Mouse (Mus musculus) neural tube, embryonic 11.5 days (tissue): Measurements from ENCODE around the gene Lpcat1. TPM values are rescaled to one million over a fixed set of nuclear protein-coding genes. Genes with fewer than 3 reads are reported as not detected.

ENCODE experiments used
- ATAC-seq: fragments of 200-750 bp; cut with Nextera tagmentation; 2 replicates; pipeline ENCODE4 v1.8.0; 2017; ENCODE audit warnings: moderate number of reproducible peaks, mild to moderate bottlenecking, moderate TSS enrichment, moderate library complexity; ENCODE audit not compliant: insufficient read depth, low FRiP score, low TSS enrichment
- DNase-seq: peaks from one replicate; pipeline ENCODE4 v3.0.0-alpha.2; 2015; ENCODE audit warnings: low spot score
- H3K27ac ChIP-seq: fragments of 300-500 bp; sonication (generic); 2 replicates; pipeline ENCODE4 v1.5.1; 2014; ENCODE audit warnings: low read depth, mild to moderate bottlenecking, low read length
- H3K27me3 ChIP-seq: fragments of 300-500 bp; sonication (generic); 2 replicates; pipeline ENCODE4 v1.6.1; 2014; ENCODE audit warnings: mild to moderate bottlenecking, low read length, mixed read lengths; ENCODE audit not compliant: control insufficient read depth, insufficient read depth
- H3K36me3 ChIP-seq: fragments of 300-500 bp; sonication (generic); 2 replicates; pipeline ENCODE4 v1.6.1; 2014; ENCODE audit warnings: mild to moderate bottlenecking, low read length, moderate library complexity, mixed read lengths; ENCODE audit not compliant: control insufficient read depth, insufficient read depth
- H3K4me1 ChIP-seq: fragments of 300-500 bp; sonication (generic); 2 replicates; pipeline ENCODE4 v1.6.1; 2014; ENCODE audit warnings: low read length, mixed read lengths; ENCODE audit not compliant: control insufficient read depth, insufficient read depth
- H3K4me2 ChIP-seq: fragments of 300-500 bp; sonication (generic); 2 replicates; pipeline ENCODE4 v1.6.1; 2014; ENCODE audit warnings: low read depth, mild to moderate bottlenecking, moderate library complexity
- H3K4me3 ChIP-seq: fragments of 300-500 bp; sonication (generic); 2 replicates; pipeline ENCODE4 v1.5.1; 2014; ENCODE audit warnings: low read depth, low read length
- H3K9ac ChIP-seq: fragments of 300-500 bp; sonication (generic); 2 replicates; pipeline ENCODE4 v1.6.1; 2014; ENCODE audit warnings: mild to moderate bottlenecking, low read length
- H3K9me3 ChIP-seq: fragments of 300-500 bp; sonication (generic); 2 replicates; pipeline ENCODE4 v1.6.1; 2016; ENCODE audit warnings: low read length; ENCODE audit not compliant: control insufficient read depth
- WGBS: fragments of 180-500 bp; shearing (Covaris S2); extraction: QIAGEN DNeasy Blood & Tissue Kit; methylation state at CpG from one replicate; pipeline ENCODE4 v1.1.7; 2014; 5-methylcytosine and 5-hydroxymethylcytosine counted together
- polyA plus RNA-seq: library from polyadenylated mRNA; unstranded; fragments of >200 nt; fragmentation: Nextera tagmentation; extraction: Ambion mirVana; gene quantifications from 2 replicates; pipeline ENCODE4 v1.2.1, GENCODE M21; 2014

The Lpcat1 gene
- polyA plus RNA-seq, 1 experiment from 2014 or later, result 49.8 TPM

DNA sequence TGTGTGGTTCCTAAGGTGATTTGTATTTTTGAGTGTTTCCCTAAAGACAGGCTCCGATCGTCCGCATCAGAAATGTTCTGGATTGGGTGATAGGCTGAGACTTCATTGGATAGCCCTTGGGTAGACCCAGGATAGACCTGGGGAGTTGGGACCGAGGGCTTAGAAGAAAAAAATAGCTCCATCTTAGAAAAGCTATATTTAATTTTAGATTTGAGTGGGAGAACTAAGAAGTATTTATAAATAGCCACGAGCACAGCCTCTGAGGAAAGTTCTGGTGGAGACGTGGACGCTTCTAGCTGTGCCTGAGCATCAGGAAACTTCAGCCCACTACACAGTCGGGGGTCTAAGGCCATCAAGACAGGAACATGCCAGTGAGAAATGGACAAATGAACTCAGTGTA is 9.8 kb downstream of the Lpcat1 start:
- DNase-seq (no peak), ATAC-seq (no peak)
- H3K9ac ChIP-seq, result no peak overlapping the region
- H3K27ac ChIP-seq, result no peak overlapping the region
- 89% methylated on average over 8 of the region's 8 CpGs for WGBS
- H3K9me3 ChIP-seq, result no peaks in the 10 kb centered on the region
- H3K4me3 ChIP-seq, result no peak overlapping the region
- H3K4me2 ChIP-seq, result no peak overlapping the region
- no peaks in the 10 kb centered on the region for H3K4me1 ChIP-seq
- no peaks in the 10 kb centered on the region for H3K36me3 ChIP-seq
- H3K27me3 ChIP-seq, result no peaks in the 10 kb centered on the region

DNA sequence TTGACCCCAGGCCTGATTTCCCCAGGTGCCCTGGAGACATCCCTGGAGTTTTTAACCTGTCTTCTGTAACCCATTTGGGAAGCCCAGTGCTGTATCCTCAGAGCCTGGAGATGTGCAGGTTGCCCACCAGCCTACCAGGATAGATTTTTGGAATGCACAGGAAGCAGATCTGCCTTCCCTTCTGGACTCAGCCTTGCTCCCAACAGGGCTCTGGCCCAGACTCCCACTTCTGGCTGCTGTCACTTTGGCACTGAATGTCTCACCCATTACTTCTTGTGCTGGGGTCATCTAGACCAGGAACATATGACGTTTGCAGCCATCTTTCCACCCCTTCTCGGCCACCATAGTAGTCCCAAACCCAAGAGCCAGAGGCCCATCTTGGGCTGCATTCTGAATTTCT is 10.8 kb downstream of the Lpcat1 start:
- Histone ChIP-seq H3K4me1 (no peaks in the 10 kb centered on the region), H3K27me3 (no peaks in the 10 kb centered on the region), H3K36me3 (no peaks in the 10 kb centered on the region), H3K9me3 (no peaks in the 10 kb centered on the region), H3K4me2 (no peak overlapping the region), H3K4me3 (no peak overlapping the region), H3K9ac (no peak overlapping the region), H3K27ac (no peak overlapping the region)
- ATAC-seq (no peak), DNase-seq (no peak)
- 86% methylated on average over 2 of the region's 2 CpGs for WGBS

- no peaks in the 10 kb centered on the region for H3K9me3 ChIP-seq
- DNase-seq (no peak), ATAC-seq (no peak)
- H3K9ac ChIP-seq, result no peak overlapping the region
- no peak overlapping the region for H3K4me3 ChIP-seq
- H3K27me3 ChIP-seq, result no peaks in the 10 kb centered on the region
- H3K27ac ChIP-seq, result no peak overlapping the region
- H3K4me1 ChIP-seq, result no peaks in the 10 kb centered on the region
- H3K36me3 ChIP-seq, result no peaks in the 10 kb centered on the region
- WGBS, result 90% methylated on average over 7 of the region's 7 CpGs
- no peak overlapping the region for H3K4me2 ChIP-seq
Observed at GRCm38 (mm10) chr13:73482476-73482875, 15.5 kb downstream of the Lpcat1 start.

GRCm38 (mm10) chr13:73483331-73483730 is 16.3 kb downstream of the Lpcat1 start:
- no peak overlapping the region for H3K4me2 ChIP-seq
- H3K27ac ChIP-seq, result no peak overlapping the region
- H3K9me3 ChIP-seq, result no peaks in the 10 kb centered on the region
- no peak for ATAC-seq
- no peaks in the 10 kb centered on the region for H3K27me3 ChIP-seq
- no peaks in the 10 kb centered on the region for H3K36me3 ChIP-seq
- no peak overlapping the region for H3K4me3 ChIP-seq
- H3K4me1 ChIP-seq, result no peaks in the 10 kb centered on the region
- WGBS, result 96% methylated on average over 6 of the region's 6 CpGs
- H3K9ac ChIP-seq, result no peak overlapping the region
- DNase-seq, result no peak

DNA sequence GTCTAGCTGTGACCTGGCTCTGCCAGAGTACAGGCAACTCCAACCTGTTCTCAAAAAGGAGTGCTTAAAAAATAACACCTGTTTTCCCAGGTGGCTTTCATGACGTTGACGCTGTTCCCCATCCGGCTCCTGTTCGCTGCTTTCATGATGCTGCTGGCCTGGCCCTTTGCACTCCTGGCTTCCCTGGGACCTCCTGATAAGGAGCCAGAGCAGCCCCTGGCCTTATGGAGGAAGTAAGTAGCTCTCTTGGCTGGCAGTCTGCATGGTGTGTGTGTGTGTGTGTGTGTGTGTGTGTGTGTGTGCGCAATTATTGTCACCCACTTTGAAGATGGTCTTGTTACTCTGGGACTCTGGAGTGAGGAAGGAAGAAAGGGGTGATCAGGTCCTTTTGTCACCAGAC is 17.2 kb downstream of the Lpcat1 start:
- WGBS, result 91% methylated on average over 5 of the region's 5 CpGs
- Histone ChIP-seq H3K27me3 (no peaks in the 10 kb centered on the region), H3K36me3 (peaks cover 1% of the 10 kb centered on the region), H3K4me1 (no peaks in the 10 kb centered on the region), H3K4me3 (no peak overlapping the region), H3K27ac (no peak overlapping the region), H3K4me2 (no peak overlapping the region), H3K9me3 (no peaks in the 10 kb centered on the region), H3K9ac (no peak overlapping the region)
- DNase-seq (no peak), ATAC-seq (no peak)

DNA sequence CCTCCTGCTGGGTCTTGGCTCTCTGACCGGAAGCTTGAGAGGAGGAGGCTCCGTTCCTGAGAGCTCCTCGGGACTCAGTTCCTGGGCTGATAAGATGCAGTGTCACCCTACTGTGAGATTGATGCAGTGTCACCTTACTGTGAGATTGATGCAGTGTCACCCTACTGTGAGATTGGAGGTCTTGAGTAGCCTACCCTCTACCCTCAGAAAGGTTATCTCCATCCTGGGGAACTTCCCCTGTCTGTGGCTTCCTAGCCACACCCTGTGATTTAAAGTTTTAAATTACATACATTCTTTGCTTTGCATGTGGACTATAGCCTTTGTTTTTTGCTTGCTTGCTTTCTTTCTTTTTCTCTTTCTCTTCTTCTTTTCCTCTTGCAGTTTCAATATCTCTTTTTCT is 21.1 kb downstream of the Lpcat1 start:
- DNase-seq, result no peak
- no peak overlapping the region for H3K4me3 ChIP-seq
- no peak for ATAC-seq
- no peaks in the 10 kb centered on the region for H3K27me3 ChIP-seq
- H3K4me2 ChIP-seq, result no peak overlapping the region
- peaks cover 5% of the 10 kb centered on the region for H3K36me3 ChIP-seq
- H3K9ac ChIP-seq, result no peak overlapping the region
- H3K9me3 ChIP-seq, result no peaks in the 10 kb centered on the region
- H3K4me1 ChIP-seq, result no peaks in the 10 kb centered on the region
- no peak overlapping the region for H3K27ac ChIP-seq
- 67% methylated on average over 3 of the region's 3 CpGs for WGBS

- DNase-seq (no peak), ATAC-seq (no peak)
- no peaks in the 10 kb centered on the region for H3K9me3 ChIP-seq
- H3K4me3 ChIP-seq, result no peak overlapping the region
- H3K27me3 ChIP-seq, result no peaks in the 10 kb centered on the region
- H3K36me3 ChIP-seq, result peaks cover 5% of the 10 kb centered on the region
- no peak overlapping the region for H3K27ac ChIP-seq
- H3K9ac ChIP-seq, result no peak overlapping the region
- 88% methylated on average over 9 of the region's 9 CpGs for WGBS
- no peak overlapping the region for H3K4me2 ChIP-seq
- no peaks in the 10 kb centered on the region for H3K4me1 ChIP-seq
Observed at GRCm38 (mm10) chr13:73488707-73489106, 21.7 kb downstream of the Lpcat1 start.

DNA sequence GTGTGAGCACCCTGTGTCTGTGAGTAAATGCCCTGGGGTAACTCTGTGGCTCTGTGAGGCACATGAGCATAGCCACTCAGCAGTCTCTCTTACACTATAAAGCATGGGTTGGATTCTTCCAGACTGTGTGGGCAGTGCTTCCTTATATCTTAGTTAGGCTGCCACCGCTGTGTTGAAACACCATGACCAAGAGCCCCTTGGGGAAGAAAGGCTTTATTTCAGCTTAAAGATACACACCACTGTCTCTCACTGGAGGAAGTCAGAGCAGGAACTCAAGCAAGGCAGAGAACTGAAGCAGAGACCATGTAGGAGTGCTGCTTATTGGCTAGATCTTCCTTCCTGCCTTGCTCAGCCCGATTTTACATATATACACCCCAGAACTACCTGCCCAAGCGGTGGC is 23.0 kb downstream of the Lpcat1 start:
- no peak for DNase-seq
- Histone ChIP-seq H3K4me1 (no peaks in the 10 kb centered on the region), H3K27ac (no peak overlapping the region), H3K4me2 (no peak overlapping the region), H3K9me3 (no peaks in the 10 kb centered on the region), H3K27me3 (no peaks in the 10 kb centered on the region), H3K4me3 (no peak overlapping the region), H3K36me3 (peaks cover 5% of the 10 kb centered on the region), H3K9ac (no peak overlapping the region)
- ATAC-seq, result no peak
- 95% methylated on average over 3 of the region's 3 CpGs for WGBS

GRCm38 (mm10) chr13:73490564-73491170 is 23.7 kb downstream of the Lpcat1 start:
- 92% methylated on average over 8 of the region's 8 CpGs for WGBS
- H3K9ac ChIP-seq, result no peak overlapping the region
- DNase-seq (no peak), ATAC-seq (no peak)
- no peak overlapping the region for H3K4me2 ChIP-seq
- H3K36me3 ChIP-seq, result peaks cover 7% of the 10 kb centered on the region
- H3K4me3 ChIP-seq, result no peak overlapping the region
- H3K9me3 ChIP-seq, result no peaks in the 10 kb centered on the region
- no peaks in the 10 kb centered on the region for H3K4me1 ChIP-seq
- H3K27ac ChIP-seq, result no peak overlapping the region
- H3K27me3 ChIP-seq, result no peaks in the 10 kb centered on the region
